Mouse (Mus musculus) mesoderm, embryonic 11.5 days (tissue): Measurements from ENCODE around the gene Gm5797.
"Not testable (repeated sequence)": the region's sequence is repeated elsewhere in the genome, so short reads cannot be mapped to it uniquely, and the experiment has no call there.

ENCODE experiments used
- DNase-seq: peaks from one replicate; pipeline ENCODE4 v3.0.0-alpha.2; 2012; ENCODE audit warnings: low read depth, low spot score

The Gm5797 gene

DNA sequence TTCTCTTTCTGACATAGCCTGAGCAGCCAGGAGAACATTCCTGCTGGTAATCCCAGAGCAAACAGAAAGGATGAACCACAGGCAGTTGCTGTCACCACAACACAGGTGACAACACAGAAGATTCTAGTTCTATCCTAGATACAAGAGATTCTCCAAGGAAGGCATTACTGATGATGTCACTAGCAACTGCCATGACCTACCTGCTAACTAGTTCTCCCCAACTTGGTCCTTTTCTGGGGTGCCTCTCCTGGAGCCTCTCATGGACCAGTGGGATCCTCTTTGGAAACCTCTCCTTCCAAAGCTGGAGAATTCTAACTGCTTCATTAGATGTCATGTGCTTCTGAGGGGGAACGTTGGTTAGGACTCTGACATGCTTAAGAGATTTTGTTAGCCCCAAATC lies at the start of gene Gm5797:
TSS of gene Gm5797 (minus strand) at position 101 of the 400 bp plus-strand sequence.
- DNase-seq, result not testable (repeated sequence)

DNA sequence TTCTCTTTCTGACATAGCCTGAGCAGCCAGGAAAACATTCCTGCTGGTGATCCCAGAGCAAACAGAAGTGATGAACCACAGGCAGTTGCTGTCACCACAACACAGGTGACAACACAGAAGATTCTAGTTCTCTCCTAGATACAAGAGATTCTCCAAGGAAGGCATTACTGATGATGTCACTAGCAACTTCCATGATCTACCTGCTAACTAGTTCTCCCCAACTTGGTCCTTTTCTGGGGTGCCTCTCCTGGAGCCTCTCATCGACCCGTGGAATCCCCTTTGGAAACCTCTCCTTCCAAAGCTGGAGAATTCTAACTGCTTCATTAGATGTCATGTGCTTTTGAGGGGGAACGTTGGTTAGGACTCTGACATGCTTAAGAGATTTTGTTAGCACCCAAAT lies 32.8 kb upstream of the Gm5797 start, which contains the start of gene Gm8374:
TSS of gene Gm8374 (minus strand) at position 101 of the 400 bp plus-strand sequence.
- not testable (repeated sequence) for DNase-seq

DNA sequence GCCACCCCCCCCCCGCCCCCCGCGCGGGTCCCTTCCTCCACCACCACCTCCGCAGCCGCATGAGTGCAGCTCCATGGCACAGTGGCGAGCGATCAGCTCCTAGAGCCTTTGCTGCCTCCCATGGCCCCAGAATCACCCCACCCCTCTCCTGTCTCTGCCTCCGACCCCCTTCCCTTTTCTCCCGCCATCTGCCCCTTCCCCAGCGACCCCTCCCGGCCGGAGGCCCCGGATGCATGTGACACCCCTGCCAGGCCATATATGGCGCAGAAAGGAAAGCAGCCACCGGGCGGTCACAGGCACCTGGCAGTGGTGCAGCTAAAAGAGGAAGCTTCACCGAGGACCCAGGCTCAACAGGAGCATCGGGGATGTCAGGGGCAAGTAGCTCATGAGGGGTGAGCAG lies 17.1 kb downstream of the Gm5797 start:
- DNase-seq, result peak; percentile 66

- not testable (repeated sequence) for DNase-seq
These were observed 17.5 kb downstream of the Gm5797 start, which contains the start of gene Gm3739 for GRCm38 (mm10) chr14:7314661-7315060. TSS of gene Gm3739 (minus strand) at chr14:7315049.
